Mouse (Mus musculus) mouse embryonic stem cell (cell line): ENCODE results near the gene Hes7.

Source experiments
- in situ Hi-C, 2 experiments: fragments of 300-500 bp; cut with MboI; formaldehyde crosslinking; loops; 1 replicate in 1 of 2; 3 replicates in 1 of 2; pipeline ENCODE4 v1.14.3; 2019 to 2020; ENCODE audit warnings: low sequenced_read_pairs in 2 of 2, low pct_unique_long_range_greater_than_20kb in 1 of 2, mixed read lengths in 1 of 2; ENCODE audit not compliant: unreplicated experiment in 1 of 2

The Hes7 gene

DNA sequence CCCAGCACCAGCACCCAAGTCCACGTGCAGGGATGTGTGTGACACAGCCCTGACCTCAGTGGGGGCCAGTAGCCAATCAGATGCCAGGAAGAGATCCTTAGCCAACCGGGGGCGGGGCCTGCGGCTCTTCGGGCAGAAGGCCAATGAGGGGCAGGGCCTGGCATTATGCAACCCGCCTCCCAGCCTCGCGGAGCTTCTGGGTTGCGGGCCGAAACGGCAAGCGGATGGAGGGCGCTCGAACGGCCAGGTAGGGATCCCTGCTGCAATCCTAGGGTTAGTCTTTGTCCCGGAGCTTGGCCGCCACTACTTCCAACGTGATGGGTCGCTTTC, 21.5 kb upstream of the Hes7 start:
- in situ Hi-C loops, result no loop called here

DNA sequence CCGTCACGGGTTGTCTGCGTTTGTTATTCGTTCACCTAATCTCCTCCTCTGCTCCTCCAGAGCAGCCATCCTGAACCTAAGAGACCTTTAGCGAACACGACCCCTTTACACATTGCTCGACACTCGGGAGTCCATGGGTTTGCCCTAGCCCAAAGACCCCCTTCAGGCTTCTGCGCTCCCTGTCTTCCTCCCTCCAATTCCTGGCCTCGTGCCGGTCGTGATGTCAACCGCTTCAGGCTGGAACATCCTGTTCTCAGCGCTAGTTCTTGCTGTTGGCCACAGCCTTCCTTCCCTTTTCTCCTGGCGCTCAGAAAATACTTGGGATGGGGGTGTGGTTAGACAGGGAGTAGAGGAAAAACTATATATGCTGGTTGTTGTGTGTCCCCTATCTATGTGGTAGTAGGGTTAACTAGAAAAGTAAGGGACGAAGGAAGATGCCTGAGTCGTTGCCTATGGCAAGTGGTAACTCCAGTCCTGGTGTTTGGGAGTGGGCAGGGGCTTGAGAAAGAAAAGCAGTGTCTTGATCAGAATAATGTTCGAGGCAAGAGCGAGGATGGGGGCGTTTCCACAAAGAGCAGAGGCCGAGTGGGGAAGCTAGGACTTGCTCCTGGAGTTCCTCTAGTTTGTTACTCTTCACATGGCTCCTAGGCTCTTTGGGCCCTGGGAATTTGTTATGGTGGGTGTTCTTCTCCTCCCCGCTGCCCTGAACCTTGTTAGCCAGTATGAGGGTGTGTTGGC, 20.9 kb upstream of the Hes7 start:
- in situ Hi-C loops, result no loop called here

DNA sequence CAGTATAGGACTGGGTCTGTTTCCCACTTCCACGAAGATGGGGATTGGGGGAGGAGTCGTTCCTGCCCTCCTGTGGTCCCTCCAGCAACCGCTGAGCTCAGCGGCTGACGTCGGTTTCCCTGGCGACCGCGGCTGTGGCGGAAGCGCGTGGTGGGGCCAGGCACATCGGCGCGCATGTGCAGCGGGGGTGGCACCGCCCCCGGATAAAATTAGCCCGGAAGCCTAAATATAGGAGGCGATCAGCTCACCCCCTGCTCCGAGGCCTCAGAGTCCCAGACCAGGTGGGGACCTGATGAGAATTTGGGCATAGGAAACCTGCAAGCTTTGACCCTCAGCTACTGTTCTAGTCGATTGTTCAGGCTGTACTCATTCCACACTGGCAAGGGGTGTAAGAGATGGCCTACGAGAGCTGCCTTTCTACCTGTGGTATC, 20.3 kb upstream of the Hes7 start:
- in situ Hi-C loops, result no loop called here

DNA sequence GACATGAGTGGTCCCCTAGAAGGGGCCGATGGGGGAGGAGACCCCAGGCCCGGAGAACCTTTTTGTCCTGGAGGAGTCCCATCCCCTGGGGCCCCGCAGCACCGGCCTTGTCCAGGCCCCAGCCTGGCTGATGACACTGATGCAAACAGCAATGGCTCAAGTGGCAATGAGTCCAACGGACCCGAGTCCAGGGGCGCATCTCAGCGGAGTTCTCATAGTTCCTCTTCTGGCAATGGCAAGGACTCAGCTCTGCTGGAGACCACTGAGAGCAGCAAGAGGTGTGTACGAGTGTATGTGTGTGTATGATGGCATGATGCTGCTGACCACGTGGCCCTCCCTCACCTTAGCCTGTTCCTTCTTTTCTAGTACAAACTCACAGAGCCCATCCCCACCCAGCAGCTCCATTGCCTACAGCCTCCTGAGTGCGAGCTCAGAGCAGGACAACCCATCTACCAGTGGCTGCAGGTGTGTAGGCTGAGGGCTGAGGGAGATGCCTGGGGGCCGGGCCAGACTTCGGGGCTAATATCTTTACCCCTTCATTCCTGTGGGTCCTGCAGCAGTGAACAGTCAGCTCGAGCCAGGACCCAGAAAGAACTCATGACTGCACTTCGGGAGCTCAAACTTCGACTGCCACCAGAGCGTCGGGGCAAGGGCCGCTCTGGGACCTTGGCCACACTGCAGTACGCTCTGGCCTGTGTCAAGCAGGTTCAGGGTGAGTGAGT, 19.4 kb upstream of the Hes7 start:
- in situ Hi-C loops, result no loop called here

DNA sequence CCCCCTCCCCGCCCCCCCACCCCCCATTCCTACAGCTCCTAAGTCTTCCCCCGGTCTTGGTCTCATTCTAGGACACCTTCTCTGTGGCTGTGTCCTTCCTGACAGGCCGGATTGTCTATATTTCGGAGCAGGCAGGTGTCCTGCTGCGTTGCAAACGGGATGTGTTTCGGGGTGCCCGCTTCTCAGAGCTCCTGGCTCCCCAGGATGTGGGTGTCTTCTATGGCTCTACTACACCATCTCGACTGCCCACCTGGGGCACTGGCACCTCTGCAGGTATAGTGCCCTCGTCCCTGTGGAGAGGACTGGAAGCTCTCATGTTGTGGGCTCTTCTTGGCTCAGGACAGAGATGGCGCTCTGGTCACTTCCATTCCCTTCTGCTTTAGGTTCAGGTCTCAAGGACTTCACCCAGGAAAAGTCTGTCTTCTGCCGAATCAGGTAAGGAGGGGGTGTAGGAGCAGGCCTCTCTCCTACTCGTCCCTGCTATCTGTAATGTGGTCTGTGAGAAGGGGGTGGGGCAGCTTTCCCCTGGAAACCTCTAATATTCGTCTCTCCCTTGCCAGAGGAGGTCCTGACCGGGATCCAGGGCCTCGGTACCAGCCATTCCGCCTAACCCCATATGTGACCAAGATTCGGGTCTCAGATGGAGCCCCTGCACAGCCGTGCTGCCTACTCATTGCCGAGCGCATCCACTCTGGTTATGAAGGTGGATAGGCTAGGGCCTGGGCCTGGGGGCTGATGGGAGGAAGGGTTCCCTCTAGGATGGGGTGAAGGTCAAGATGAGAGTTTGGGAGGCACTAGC, 18.4 kb upstream of the Hes7 start:
- in situ Hi-C loops, result no loop called here

DNA sequence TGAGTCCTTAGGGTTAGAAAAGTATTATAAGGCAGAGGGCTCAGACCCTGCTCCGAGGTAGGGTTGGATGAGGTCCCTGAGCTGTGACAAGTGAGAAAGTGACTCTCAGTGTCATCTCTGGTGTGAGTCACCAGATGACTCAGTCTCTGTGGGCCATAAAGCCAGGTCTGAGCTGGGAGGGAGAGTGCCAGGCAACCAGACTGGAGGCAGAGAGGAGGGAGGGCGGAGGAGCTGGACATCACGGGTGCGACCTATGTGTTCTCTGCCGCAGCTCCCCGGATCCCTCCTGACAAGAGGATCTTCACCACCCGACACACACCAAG, 17.8 kb upstream of the Hes7 start:
- in situ Hi-C loops, result no loop called here

DNA sequence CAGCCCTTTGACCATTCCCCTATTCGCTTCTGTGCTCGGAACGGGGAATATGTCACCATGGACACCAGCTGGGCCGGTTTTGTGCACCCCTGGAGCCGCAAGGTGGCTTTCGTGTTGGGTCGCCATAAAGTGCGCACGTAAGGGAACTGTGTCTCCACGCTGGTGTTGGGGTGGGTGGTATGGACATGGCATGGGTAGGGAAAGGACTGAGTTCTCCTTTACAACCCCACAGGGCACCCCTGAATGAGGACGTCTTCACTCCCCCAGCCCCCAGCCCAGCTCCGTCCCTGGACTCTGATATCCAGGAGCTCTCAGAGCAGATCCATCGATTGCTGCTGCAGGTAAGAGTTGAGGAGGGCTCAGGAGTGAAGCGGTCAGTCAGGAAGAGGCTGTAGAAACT, 17.1 kb upstream of the Hes7 start:
- in situ Hi-C loops, result no loop called here

DNA sequence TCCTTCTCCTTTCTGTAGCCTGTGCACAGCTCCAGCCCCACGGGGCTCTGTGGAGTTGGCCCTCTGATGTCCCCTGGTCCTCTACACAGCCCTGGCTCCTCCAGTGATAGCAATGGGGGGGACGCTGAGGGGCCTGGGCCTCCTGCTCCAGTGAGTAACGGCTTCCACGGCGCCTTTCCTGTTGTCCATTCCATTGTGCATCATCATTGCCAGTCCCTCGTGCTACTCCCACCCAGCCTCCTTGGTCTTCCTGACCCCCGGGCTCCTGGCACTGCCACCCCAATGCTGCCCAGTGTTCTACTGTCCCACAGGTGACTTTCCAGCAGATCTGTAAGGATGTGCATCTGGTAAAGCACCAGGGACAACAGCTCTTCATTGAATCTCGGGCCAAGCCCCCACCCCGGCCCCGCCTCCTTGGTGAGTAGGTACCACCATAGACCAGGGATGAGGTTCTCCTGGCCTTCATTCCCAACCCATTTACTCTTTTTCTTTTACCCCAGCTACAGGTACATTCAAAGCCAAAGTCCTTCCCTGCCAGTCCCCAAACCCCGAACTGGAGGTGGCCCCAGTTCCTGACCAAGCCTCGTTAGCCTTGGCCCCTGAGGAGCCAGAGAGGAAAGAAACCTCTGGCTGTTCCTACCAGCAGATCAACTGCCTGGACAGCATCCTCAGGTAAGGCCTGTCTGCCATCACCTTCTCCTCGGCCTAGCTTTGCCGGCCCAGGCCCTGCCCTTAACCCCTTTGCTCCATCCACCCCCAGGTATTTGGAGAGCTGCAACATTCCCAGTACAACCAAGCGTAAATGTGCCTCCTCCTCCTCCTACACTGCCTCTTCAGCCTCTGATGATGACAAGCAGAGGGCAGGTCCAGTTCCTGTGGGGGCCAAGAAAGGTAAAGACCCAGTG, 16.4 kb upstream of the Hes7 start:
- in situ Hi-C loops, result no loop called here

DNA sequence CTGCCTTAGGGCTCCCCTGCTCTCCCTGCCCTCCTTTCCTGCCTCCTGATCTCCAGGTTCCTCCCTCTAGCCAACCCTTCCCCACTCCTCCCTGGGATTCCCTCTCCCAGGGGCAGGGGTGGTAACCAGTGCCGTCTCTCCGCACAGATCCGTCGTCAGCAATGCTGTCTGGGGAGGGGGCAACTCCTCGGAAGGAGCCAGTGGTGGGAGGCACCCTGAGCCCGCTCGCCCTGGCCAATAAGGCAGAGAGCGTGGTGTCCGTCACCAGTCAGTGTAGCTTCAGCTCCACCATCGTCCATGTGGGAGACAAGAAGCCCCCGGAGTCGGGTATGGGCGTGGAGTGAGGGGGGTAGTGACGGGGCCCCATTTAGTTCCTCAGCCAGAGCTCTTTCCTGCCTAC, 15.7 kb upstream of the Hes7 start:
- in situ Hi-C loops, result no loop called here

DNA sequence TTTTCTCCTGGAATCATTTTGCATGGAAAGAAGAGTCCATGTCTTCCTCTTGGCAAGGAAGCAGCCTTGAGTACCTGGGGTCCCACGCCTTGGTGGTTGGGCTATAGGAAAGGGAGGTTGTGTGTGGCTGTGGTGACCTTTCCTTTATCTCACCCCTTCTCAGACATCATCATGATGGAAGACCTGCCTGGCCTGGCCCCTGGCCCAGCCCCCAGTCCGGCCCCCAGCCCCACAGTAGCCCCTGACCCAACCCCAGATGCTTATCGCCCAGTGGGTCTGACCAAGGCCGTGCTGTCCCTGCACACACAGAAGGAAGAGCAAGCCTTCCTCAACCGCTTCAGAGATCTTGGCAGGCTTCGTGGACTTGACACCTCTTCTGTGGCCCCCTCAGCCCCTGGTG, 15.0 kb upstream of the Hes7 start:
- in situ Hi-C loops, result no loop called here

DNA sequence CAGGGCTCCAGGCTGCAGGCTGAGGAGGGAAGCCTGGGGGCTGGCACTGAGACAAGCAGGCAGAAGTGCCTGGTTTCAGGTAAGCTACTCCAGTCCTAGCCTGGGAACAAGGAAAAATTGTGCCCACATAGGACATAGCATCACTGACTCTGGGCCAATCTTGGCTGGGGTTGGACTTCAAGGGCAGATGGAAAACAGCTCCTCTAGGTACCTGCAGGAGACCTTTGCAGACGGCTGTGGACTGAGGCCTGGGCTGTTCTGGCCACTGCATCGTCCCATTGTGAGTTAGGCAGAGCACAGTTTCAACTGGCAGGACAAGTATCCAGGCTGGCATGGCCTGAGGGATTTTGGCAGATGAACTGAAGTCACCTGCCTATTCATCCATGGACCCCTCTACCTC, 14.4 kb upstream of the Hes7 start:
- in situ Hi-C loops, result no loop called here

DNA sequence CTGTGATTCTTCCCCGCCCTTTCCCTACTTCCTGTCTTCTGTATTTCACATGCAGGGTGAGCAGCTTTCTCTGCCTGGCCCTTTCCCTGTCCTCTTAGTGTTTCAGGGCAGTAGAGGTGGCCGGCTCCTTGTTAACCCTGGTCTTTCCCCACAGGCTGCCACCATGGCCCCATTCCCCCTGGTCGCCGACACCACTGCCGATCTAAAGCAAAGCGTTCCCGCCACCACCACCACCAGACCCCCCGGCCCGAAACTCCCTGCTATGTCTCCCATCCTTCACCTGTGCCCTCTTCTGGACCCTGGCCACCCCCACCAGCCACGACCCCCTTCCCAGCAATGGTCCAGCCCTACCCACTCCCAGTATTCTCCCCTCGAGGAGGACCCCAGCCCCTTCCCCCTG, 13.9 kb upstream of the Hes7 start:
- in situ Hi-C loops, result no loop called here

DNA sequence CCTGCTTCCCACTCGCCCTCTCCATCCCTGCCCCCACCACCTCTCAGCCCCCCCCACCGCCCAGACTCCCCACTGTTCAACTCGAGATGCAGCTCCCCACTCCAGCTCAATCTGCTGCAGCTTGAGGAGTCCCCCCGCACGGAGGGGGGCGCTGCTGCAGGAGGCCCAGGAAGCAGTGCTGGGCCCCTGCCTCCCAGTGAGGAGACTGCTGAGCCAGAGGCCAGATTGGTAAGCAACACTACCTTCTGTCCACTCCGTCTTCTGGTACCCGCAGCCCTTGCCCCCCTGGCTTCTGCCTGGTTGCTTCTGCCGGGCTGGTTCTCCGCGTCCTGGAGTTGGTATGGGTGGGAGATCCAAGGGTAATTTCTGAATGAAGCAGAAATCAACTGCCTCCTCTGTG, 13.4 kb upstream of the Hes7 start:
- in situ Hi-C loops, result no loop called here

DNA sequence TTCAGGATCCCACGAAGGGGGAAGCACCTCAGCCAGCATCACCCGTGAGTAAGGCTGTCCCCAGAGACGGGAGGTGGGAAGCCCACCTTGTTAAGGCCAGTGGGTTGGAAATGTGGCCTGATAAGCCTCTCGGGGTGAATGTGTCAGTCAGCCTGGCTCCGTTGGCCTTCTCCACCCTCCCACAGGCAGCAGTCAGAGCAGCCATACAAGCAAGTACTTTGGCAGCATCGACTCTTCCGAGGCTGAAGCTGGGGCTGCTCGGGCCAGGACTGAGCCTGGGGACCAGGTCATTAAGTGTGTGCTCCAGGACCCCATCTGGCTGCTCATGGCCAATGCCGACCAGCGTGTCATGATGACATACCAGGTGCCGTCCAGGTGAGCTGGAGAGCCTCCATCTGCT, 12.5 kb upstream of the Hes7 start:
- in situ Hi-C loops, result no loop called here

DNA sequence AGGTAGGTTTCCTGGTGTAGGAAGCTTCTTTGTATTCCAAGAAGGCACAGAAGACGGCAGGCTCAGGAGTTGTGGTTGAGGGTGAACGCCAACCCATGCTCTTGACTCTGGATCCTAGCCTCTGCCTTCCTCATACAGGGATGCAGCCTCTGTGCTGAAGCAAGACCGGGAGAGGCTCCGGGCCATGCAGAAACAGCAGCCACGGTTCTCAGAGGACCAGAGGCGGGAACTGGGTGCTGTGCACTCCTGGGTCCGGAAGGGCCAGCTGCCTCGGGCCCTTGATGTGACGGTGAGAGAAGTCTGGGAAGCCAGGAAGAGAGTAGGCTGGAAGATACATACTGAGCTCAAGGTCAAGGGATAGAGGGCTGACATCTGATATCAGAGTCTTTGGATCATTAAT, 12.0 kb upstream of the Hes7 start:
- in situ Hi-C loops, result no loop called here

DNA sequence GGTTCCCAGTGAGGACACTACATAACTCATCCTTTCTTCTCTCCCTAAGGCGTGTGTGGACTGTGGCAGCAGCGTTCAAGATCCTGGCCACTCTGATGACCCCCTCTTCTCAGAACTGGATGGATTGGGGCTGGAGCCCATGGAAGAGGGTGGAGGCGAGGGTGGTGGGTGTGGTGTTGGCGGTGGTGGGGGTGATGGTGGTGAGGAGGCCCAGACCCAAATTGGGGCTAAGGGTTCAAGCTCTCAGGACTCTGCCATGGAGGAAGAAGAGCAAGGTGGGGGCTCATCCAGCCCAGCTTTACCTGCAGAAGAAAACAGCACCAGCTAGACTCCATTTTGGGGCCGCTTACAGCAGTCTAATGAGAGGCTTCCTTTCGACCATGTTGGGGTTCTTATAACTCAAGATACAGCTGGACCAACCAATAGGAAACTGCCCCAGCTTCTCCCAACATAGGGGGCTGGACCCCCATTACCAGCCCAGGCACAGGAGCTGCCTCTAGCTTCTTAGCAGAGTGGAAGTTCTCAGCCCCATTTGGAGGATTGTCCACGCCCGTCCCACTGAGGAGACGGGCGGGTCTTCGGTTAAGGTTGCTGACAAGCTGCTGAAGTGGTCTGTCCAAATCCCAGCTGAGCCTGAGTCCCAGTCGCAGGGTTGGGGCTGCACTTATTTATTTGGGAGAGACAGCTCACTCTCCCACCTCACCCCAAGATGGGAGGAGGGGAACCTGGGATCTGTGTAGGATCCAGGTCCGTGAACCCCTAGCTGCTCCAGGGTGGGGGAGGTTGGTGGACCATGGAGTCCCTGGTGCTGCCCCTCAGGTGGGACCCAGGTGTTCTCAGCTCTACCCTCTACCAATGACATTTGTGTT, 10.9 kb upstream of the Hes7 start:
- in situ Hi-C loops, result no loop called here

DNA sequence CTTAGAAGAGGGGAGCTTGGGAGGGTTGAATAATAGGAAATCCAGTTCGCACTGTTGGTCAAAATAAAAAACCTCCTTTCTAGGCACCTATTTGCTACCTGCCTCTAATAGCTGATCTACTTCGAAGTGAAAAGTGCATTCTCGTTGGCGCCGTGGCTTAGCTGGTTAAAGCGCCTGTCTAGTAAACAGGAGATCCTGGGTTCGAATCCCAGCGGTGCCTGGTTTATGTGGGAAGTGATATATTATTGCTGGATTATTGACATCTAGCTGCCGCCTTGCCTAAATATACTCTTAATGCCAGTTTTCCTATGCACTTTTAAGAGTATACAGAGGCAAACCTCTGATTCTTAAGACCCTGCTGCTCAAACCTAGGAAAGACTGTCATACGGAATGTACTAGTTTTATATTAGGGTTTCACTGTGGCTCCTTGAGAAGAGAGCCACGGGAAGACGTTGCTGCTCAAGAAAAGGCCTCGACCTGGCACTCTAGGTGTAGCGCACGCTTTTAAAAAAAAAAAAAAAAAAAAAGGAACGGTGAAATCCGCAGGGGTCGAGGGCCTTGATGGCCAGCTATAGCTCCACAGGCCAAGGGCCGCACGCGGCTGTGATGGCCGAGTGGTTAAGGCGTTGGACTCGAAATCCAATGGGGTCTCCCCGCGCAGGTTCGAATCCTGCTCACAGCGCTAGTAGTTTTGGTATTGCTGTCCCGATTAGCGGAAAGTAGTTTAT, 9.7 kb upstream of the Hes7 start:
- in situ Hi-C loops, result no loop called here
